Mouse (Mus musculus): Measurements from ENCODE around the gene Rab24. TPM values are rescaled to one million over a fixed set of nuclear protein-coding genes. Genes with fewer than 3 reads are reported as not detected.

Gene Rab24
- polyA plus RNA-seq, 2 experiments: 43.9 to 47.1 TPM

DNA sequence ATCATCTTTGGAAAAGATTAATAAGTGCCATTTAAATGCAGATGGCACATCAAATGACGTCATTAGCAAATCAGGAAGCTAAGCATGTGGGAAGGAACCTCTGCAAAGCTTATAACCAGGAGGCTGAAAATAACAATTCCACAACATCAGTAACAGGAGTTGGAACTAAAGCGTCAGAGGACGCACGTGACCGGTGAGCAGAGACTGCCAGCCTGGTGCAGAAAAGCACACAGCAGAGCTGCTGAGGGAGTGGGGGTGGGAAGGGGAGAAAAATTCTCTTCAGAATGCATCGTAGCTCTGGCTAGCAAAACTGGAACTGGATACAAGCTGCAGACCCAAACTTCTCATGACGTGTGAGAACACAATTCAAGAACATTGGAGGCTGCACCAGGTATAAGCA, 22.5 kb upstream of the Rab24 start:
- peaks cover 47% of the 10 kb centered on the region for H3K36me3 ChIP-seq (replicated peaks; ENCODE audit: control insufficient read depth, insufficient read depth, low read depth)
- no peaks in the 10 kb centered on the region for H3K27me3 ChIP-seq (ENCODE audit: control insufficient read depth, insufficient read depth, low read length)
- TF ChIP-seq CTCF (IDR thresholded peaks at IDR 0.05; ENCODE audit: low read depth) (no peak), EP300 (IDR thresholded peaks at IDR 0.05; ENCODE audit: low read depth) (no peak)
- no peak overlapping the region for H3K27ac ChIP-seq
- 82% methylated on average over 7 of the region's 7 CpGs for WGBS (ENCODE audit: insufficient replicate concordance)
- H3K4me2 ChIP-seq (ENCODE audit: low read depth): no peak overlapping the region
- peaks cover 2 to 3% of the 10 kb centered on the region in 2 experiments for H3K4me1 ChIP-seq (replicated peaks; ENCODE audit: control insufficient read depth in 2 of 2, insufficient read depth in 2 of 2, low read length in 1 of 2)
- H3K4me3 ChIP-seq (ENCODE audit: insufficient read depth in 1 of 2, low read depth in 2 of 2, low read length in 2 of 2): no peak overlapping the region
- no peaks in the 10 kb centered on the region for H3K9me3 ChIP-seq (ENCODE audit: control insufficient read depth, low read length)
- no peak overlapping the region for H3K9ac ChIP-seq (replicated peaks)
- ATAC-seq (ENCODE audit: insufficient read depth) (no peak), DNase-seq (ENCODE audit: low read depth in 3 of 3, low spot score in 3 of 3) (no peak)

- Histone ChIP-seq H3K4me2 (ENCODE audit: low read depth) (no peak overlapping the region), H3K4me3 (ENCODE audit: insufficient read depth in 1 of 2, low read depth in 2 of 2, low read length in 2 of 2) (no peak overlapping the region), H3K27me3 (ENCODE audit: control insufficient read depth, insufficient read depth, low read length) (no peaks in the 10 kb centered on the region), H3K4me1 (replicated peaks; ENCODE audit: control insufficient read depth in 2 of 2, insufficient read depth in 2 of 2, low read length in 1 of 2) (peaks cover 3 to 10% of the 10 kb centered on the region in 2 experiments), H3K27ac (no peak overlapping the region), H3K9me3 (ENCODE audit: control insufficient read depth, low read length) (no peaks in the 10 kb centered on the region), H3K36me3 (replicated peaks; ENCODE audit: control insufficient read depth, insufficient read depth, low read depth) (peaks cover 31% of the 10 kb centered on the region), H3K9ac (replicated peaks) (no peak overlapping the region)
- no peak for TF ChIP-seq CTCF (IDR thresholded peaks at IDR 0.05; ENCODE audit: low read depth)
- TF ChIP-seq EP300 (IDR thresholded peaks at IDR 0.05; ENCODE audit: low read depth): no peak
- no peak for ATAC-seq (ENCODE audit: insufficient read depth)
- WGBS (ENCODE audit: insufficient replicate concordance): 45% methylated on average over 11 of the region's 11 CpGs
- DNase-seq (ENCODE audit: low read depth in 3 of 3, low spot score in 3 of 3): no peak
These were observed 20.7 kb upstream of the Rab24 start for GRCm38 (mm10) chr13:55342469-55342868.

- 30% methylated on average over 2 of the region's 2 CpGs for WGBS (ENCODE audit: insufficient replicate concordance)
- H3K9ac ChIP-seq (replicated peaks): no peak overlapping the region
These were observed 17.5 kb upstream of the Rab24 start for GRCm38 (mm10) chr13:55339259-55339658.

GRCm38 (mm10) chr13:55338131-55339054, 16.6 kb upstream of the Rab24 start:
- H3K36me3 ChIP-seq (replicated peaks; ENCODE audit: control insufficient read depth, insufficient read depth, low read depth): no peaks in the 10 kb centered on the region
- H3K27me3 ChIP-seq (ENCODE audit: control insufficient read depth, insufficient read depth, low read length): no peaks in the 10 kb centered on the region
- H3K27ac ChIP-seq: no peak overlapping the region
- 53% methylated on average over 12 of the region's 12 CpGs for WGBS (ENCODE audit: insufficient replicate concordance)
- no peak for DNase-seq (ENCODE audit: low read depth in 3 of 3, low spot score in 3 of 3)
- no peak for ATAC-seq (ENCODE audit: insufficient read depth)
- TF ChIP-seq CTCF (IDR thresholded peaks at IDR 0.05; ENCODE audit: low read depth) (no peak), EP300 (IDR thresholded peaks at IDR 0.05; ENCODE audit: low read depth) (no peak)
- H3K9ac ChIP-seq (replicated peaks): no peak overlapping the region
- no peak overlapping the region for H3K4me2 ChIP-seq (ENCODE audit: low read depth)
- no peak overlapping the region for H3K4me3 ChIP-seq (ENCODE audit: insufficient read depth in 1 of 2, low read depth in 2 of 2, low read length in 2 of 2)
- no peaks in the 10 kb centered on the region for H3K9me3 ChIP-seq (ENCODE audit: control insufficient read depth, low read length)
- peaks cover 3 to 10% of the 10 kb centered on the region in 2 experiments for H3K4me1 ChIP-seq (replicated peaks; ENCODE audit: control insufficient read depth in 2 of 2, insufficient read depth in 2 of 2, low read length in 1 of 2)

More at GRCm38 (mm10) chr13:55339259-55339658, 17.5 kb upstream of the Rab24 start:
- no peak overlapping the region for H3K4me3 ChIP-seq (ENCODE audit: insufficient read depth in 1 of 2, low read depth in 2 of 2, low read length in 2 of 2)
- H3K4me1 ChIP-seq (replicated peaks; ENCODE audit: control insufficient read depth in 2 of 2, insufficient read depth in 2 of 2, low read length in 1 of 2): peaks cover 3 to 10% of the 10 kb centered on the region in 2 experiments
- DNase-seq (ENCODE audit: low read depth in 3 of 3, low spot score in 3 of 3) (no peak), ATAC-seq (ENCODE audit: insufficient read depth) (peak; percentile 67)
- no peaks in the 10 kb centered on the region for H3K27me3 ChIP-seq (ENCODE audit: control insufficient read depth, insufficient read depth, low read length)
- H3K4me2 ChIP-seq (ENCODE audit: low read depth): no peak overlapping the region
- TF ChIP-seq EP300 (IDR thresholded peaks at IDR 0.05; ENCODE audit: low read depth) (no peak), CTCF (IDR thresholded peaks at IDR 0.05; ENCODE audit: low read depth) (no peak)
- peaks cover 1% of the 10 kb centered on the region for H3K36me3 ChIP-seq (replicated peaks; ENCODE audit: control insufficient read depth, insufficient read depth, low read depth)
- H3K9me3 ChIP-seq (ENCODE audit: control insufficient read depth, low read length): no peaks in the 10 kb centered on the region
- H3K27ac ChIP-seq: no peak overlapping the region

GRCm38 (mm10) chr13:55337341-55337975, 15.7 kb upstream of the Rab24 start:
- no peak overlapping the region for H3K27ac ChIP-seq
- no peaks in the 10 kb centered on the region for H3K36me3 ChIP-seq (replicated peaks; ENCODE audit: control insufficient read depth, insufficient read depth, low read depth)
- ATAC-seq (ENCODE audit: insufficient read depth) (no peak), DNase-seq (ENCODE audit: low read depth in 3 of 3, low spot score in 3 of 3) (no peak)
- H3K9me3 ChIP-seq (ENCODE audit: control insufficient read depth, low read length): no peaks in the 10 kb centered on the region
- H3K4me2 ChIP-seq (ENCODE audit: low read depth): no peak overlapping the region
- no peaks in the 10 kb centered on the region for H3K27me3 ChIP-seq (ENCODE audit: control insufficient read depth, insufficient read depth, low read length)
- no peak overlapping the region for H3K4me3 ChIP-seq (ENCODE audit: insufficient read depth in 1 of 2, low read depth in 2 of 2, low read length in 2 of 2)
- H3K9ac ChIP-seq (replicated peaks): no peak overlapping the region
- 73% methylated on average over 10 of the region's 10 CpGs for WGBS (ENCODE audit: insufficient replicate concordance)
- no peak for TF ChIP-seq EP300 (IDR thresholded peaks at IDR 0.05; ENCODE audit: low read depth)
- no peak for TF ChIP-seq CTCF (IDR thresholded peaks at IDR 0.05; ENCODE audit: low read depth)
- peaks cover 3 to 10% of the 10 kb centered on the region in 2 experiments for H3K4me1 ChIP-seq (replicated peaks; ENCODE audit: control insufficient read depth in 2 of 2, insufficient read depth in 2 of 2, low read length in 1 of 2)
